Mouse (Mus musculus) gastrocnemius, postnatal 14 days (tissue): ENCODE results near the gene Dok3. TPM values are rescaled to one million over a fixed set of nuclear protein-coding genes. Genes with fewer than 3 reads are reported as not detected.

Source experiments
- DNase-seq: peaks from one replicate; pipeline ENCODE4 v3.0.0; 2021; ENCODE audit warnings: mixed read lengths
- intact Hi-C: fragments of 180-260 bp; cut with DNase I; formaldehyde crosslinking; loops from one replicate; pipeline ENCODE4 v1.15.1; 2025; ENCODE audit warnings: low total_unique reads
- total RNA-seq, 2 experiments: library from RNA; stranded (reverse); gene quantifications; 2 replicates each; pipeline ENCODE4 v1.2.3; 2021

The Dok3 gene
- total RNA-seq, 2 experiments from 2014 or later, result 0.82 to 1.6 TPM

GRCm38 (mm10) chr13:55544792-55545191, 15.7 kb upstream of the Dok3 start:
- intact Hi-C loops, result no loop called here
- no peak for DNase-seq

- intact Hi-C loops, result no loop called here
- DNase-seq, result no peak
These were observed 14.4 kb upstream of the Dok3 start for GRCm38 (mm10) chr13:55543447-55543846.

GRCm38 (mm10) chr13:55542891-55543290, 13.8 kb upstream of the Dok3 start:
- DNase-seq, result no peak
- intact Hi-C loops, result no loop called here

- DNase-seq, result no peak
These were observed 11.8 kb upstream of the Dok3 start for GRCm38 (mm10) chr13:55540933-55541332.

GRCm38 (mm10) chr13:55536194-55537175, 7.4 kb upstream of the Dok3 start, which contains the start of gene Ddx41:
Ddx41 (minus strand) TSS chr13:55536658.
- intact Hi-C loops, result no loop called here
- peak; percentile 96 for DNase-seq

More at GRCm38 (mm10) chr13:55540933-55541332, 11.8 kb upstream of the Dok3 start:
- intact Hi-C loops, result no loop called here

- DNase-seq, result no peak
- intact Hi-C loops, result no loop called here
These were observed 6.7 kb upstream of the Dok3 start for GRCm38 (mm10) chr13:55535796-55536193.

GRCm38 (mm10) chr13:55535191-55535590, 6.1 kb upstream of the Dok3 start:
- intact Hi-C loops, result no loop called here
- DNase-seq, result no peak

- intact Hi-C loops, result no loop called here
These were observed 993 bp downstream of the Dok3 start for GRCm38 (mm10) chr13:55527834-55528772.

GRCm38 (mm10) chr13:55527212-55527611, 1.9 kb downstream of the Dok3 start:
- DNase-seq, result no peak
- intact Hi-C loops, result no loop called here

More at GRCm38 (mm10) chr13:55527834-55528772, 993 bp downstream of the Dok3 start:
- no peak for DNase-seq

GRCm38 (mm10) chr13:55525733-55526553, 3.2 kb downstream of the Dok3 start:
- no peak for DNase-seq
- intact Hi-C loops, result no loop called here

- intact Hi-C loops, result no loop called here
- DNase-seq, result no peak
These were observed 5.0 kb downstream of the Dok3 start for GRCm38 (mm10) chr13:55523951-55524600.

- peak; percentile 54 for DNase-seq
- intact Hi-C loops, result no loop called here
These were observed 5.8 kb downstream of the Dok3 start for GRCm38 (mm10) chr13:55523278-55523677.

GRCm38 (mm10) chr13:55522730-55523129, 6.4 kb downstream of the Dok3 start:
- intact Hi-C loops, result no loop called here
- peak; percentile 48 for DNase-seq

- no peak for DNase-seq
- intact Hi-C loops, result loop anchor here (5.0 kb wide), 2 partner anchors 97 to 112 kb away; no protein-coding TSS in a partner anchor
These were observed 9.5 kb downstream of the Dok3 start for GRCm38 (mm10) chr13:55519606-55520005.

GRCm38 (mm10) chr13:55516955-55517354, 12.1 kb downstream of the Dok3 start:
- intact Hi-C loops, result loop anchor here (5.0 kb wide), 2 partner anchors 95 to 110 kb away; no protein-coding TSS in a partner anchor
- peak; percentile 88 for DNase-seq

GRCm38 (mm10) chr13:55513828-55514227, 15.3 kb downstream of the Dok3 start:
- intact Hi-C loops, result loop anchor here (5.0 kb wide), 1 partner anchor 37 kb away; no protein-coding TSS in a partner anchor
- DNase-seq, result no peak

- intact Hi-C loops, result loop anchor here (5.0 kb wide), 1 partner anchor 36 kb away; no protein-coding TSS in a partner anchor
- peak; percentile 92 for DNase-seq
These were observed 15.9 kb downstream of the Dok3 start, which contains the start of gene Pdlim7 for GRCm38 (mm10) chr13:55513111-55513748. Pdlim7 (minus strand) TSS chr13:55513676.
